ENCODE assay signal across 8 mouse cellular contexts in the genomic region with DNA sequence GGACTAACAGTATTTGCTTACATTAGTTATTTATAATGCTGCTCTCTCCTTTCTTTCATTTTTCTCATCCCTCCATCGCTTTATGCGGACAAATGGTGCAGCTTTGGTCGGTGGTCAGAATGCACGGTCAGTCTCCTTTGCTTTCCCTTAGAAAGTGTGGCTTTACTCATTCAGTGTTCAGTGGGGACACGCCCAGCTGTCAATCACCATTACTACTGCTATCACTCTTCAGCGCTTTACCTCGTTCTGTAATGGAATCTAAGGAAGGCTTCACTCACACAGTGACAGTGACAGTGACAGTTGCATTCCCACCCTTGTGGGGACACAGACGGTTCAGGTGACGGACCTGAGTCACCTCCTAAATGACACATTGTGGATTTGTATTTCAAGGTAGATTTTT. TPM values are rescaled to one million over a fixed set of nuclear protein-coding genes. Genes with fewer than 3 reads are reported as not detected.
DNase-seq lines count a peak whose midpoint lies in the region; ATAC-seq and TF ChIP-seq lines count a peak whose summit lies in the region.

No protein-coding gene starts in this region.

- DNase-seq in left cerebral cortex, adult 2 months (ENCODE audit: extremely low spot score in 1 of 2, low spot score in 2 of 2): no peak
- no peak for DNase-seq in left cerebral cortex, adult 8-10 months (ENCODE audit: low spot score in 2 of 2)
- DNase-seq in cerebellum, adult 8-10 months: peak; percentile 4
- DNase-seq in hindbrain, embryonic 14.5 days (ENCODE audit: low spot score): peak; percentile 55
- no peak for DNase-seq in T-cell, adult 2 months (ENCODE audit: low spot score)
- DNase-seq in urinary bladder, postnatal 36 days (ENCODE audit: low spot score in 2 of 2): no peak
- DNase-seq in gastrocnemius, postnatal 10 days: no peak

- H3K27me3 ChIP-seq in hindbrain, embryonic 14.5 days (ENCODE audit: control insufficient read depth, insufficient read depth, low read length): no peaks in the 10 kb centered on the region
- H3K27me3 ChIP-seq in neural tube, embryonic 13.5 days: no peaks in the 10 kb centered on the region

- TF ChIP-seq CTCF in left cerebral cortex, adult 2 months (IDR thresholded peaks at IDR 0.05): no peak

- H3K4me3 ChIP-seq in left cerebral cortex, adult 2 months: peak overlapping the region; percentile 33
- no peak overlapping the region for H3K4me3 ChIP-seq in hindbrain, embryonic 14.5 days (replicated peaks; ENCODE audit: low read length)
- no peak overlapping the region for H3K4me3 ChIP-seq in neural tube, embryonic 13.5 days

- peak; percentile 78 for ATAC-seq in hindbrain, embryonic 14.5 days (ENCODE audit: low FRiP score)
- ATAC-seq in neural tube, embryonic 13.5 days (ENCODE audit: low read depth): peak; percentile 80

- peak overlapping the region; percentile 33 for H3K4me2 ChIP-seq in hindbrain, embryonic 14.5 days (replicated peaks)
- H3K4me2 ChIP-seq in neural tube, embryonic 13.5 days: peak overlapping the region; percentile 22; the same call in 1 of the 2 replicates

- H3K36me3 ChIP-seq in hindbrain, embryonic 14.5 days (replicated peaks; ENCODE audit: control insufficient read depth, insufficient read depth): no peaks in the 10 kb centered on the region
- no peaks in the 10 kb centered on the region for H3K36me3 ChIP-seq in neural tube, embryonic 13.5 days

- H3K9ac ChIP-seq in hindbrain, embryonic 14.5 days: peak overlapping the region; percentile 29; the same call in 1 of the 2 replicates
- H3K9ac ChIP-seq in neural tube, embryonic 13.5 days: peak overlapping the region; percentile 54; the same call in 1 of the 2 replicates

- H3K9me3 ChIP-seq in hindbrain, embryonic 14.5 days (ENCODE audit: control insufficient read depth, low read length): no peaks in the 10 kb centered on the region
- H3K9me3 ChIP-seq in neural tube, embryonic 13.5 days: no peaks in the 10 kb centered on the region

- H3K27ac ChIP-seq in left cerebral cortex, adult 2 months: no peak overlapping the region
- no peak overlapping the region for H3K27ac ChIP-seq in hindbrain, embryonic 14.5 days
- no peak overlapping the region for H3K27ac ChIP-seq in neural tube, embryonic 13.5 days (replicated peaks)

- intact Hi-C loops in left cerebral cortex, adult 2 months (cut with DNase I): loop anchor here (1.0 to 5.0 kb wide), 3 partner anchors 174 to 438 kb away; no protein-coding TSS in a partner anchor

- 48% methylated on average over 9 of the region's 9 CpGs for WGBS in hindbrain, embryonic 14.5 days
- WGBS in neural tube, embryonic 13.5 days: 63% methylated on average over 9 of the region's 9 CpGs

- H3K4me1 ChIP-seq in hindbrain, embryonic 14.5 days (replicated peaks; ENCODE audit: control insufficient read depth, insufficient read depth, low read length): no peaks in the 10 kb centered on the region
- H3K4me1 ChIP-seq in neural tube, embryonic 13.5 days (replicated peaks): peaks cover 4% of the 10 kb centered on the region; the same call in 1 of the 2 replicates

RNA-seq across cellular contexts. Expression of gene Nfkb1, which starts 39.4 kb away (rescaled TPM):
- 10 to 100 TPM; 20.8 to 24.4 TPM for total RNA-seq in left cerebral cortex, adult 2 months (2021)
- 10 to 100 TPM; 21.1 to 24.1 (median 22.6) TPM for total RNA-seq in left cerebral cortex, adult 8-10 months (2022)
- 9.1 and 10.2 TPM in 2 replicates for polyA plus RNA-seq in hindbrain, embryonic 14.5 days (2014; fragmentation: Nextera tagmentation; extraction: Ambion mirVana)
- polyA plus RNA-seq in neural tube, embryonic 13.5 days (2015; fragmentation: Nextera tagmentation; extraction: Ambion mirVana): 7.8 and 8.4 TPM in 2 replicates
- 10 to 100 TPM; 23.5 to 28.7 TPM for total RNA-seq in gastrocnemius, postnatal 10 days (2021)

Comparison
In these comparisons a context has a peak if more than half of its experiments do, and no peak if none do; other contexts are left out.
1. DNase-seq: peak in cerebellum, adult 8-10 months (single experiment) and hindbrain, embryonic 14.5 days (single experiment); none in left cerebral cortex, adult 2 months (0 of 2), left cerebral cortex, adult 8-10 months (0 of 2), T-cell, adult 2 months (single experiment), urinary bladder, postnatal 36 days (0 of 2) and gastrocnemius, postnatal 10 days (single experiment).